Mouse (Mus musculus) heart, postnatal 0 days (tissue): ENCODE results near the gene Map1a. TPM values are rescaled to one million over a fixed set of nuclear protein-coding genes. Genes with fewer than 3 reads are reported as not detected.

Experiments
- ATAC-seq: fragments of 200-750 bp; cut with Nextera tagmentation; 2 replicates; pipeline ENCODE4 v1.8.0; 2017; ENCODE audit warnings: low read depth, moderate number of reproducible peaks, moderate library complexity; ENCODE audit not compliant: insufficient read depth
- DNase-seq: peaks from one replicate; pipeline ENCODE4 v3.0.0-alpha.2; 2016; ENCODE audit warnings: low spot score
- H3K27ac ChIP-seq: fragments of 300-500 bp; sonication (generic); 2 replicates; pipeline ENCODE4 v1.5.1; 2014; ENCODE audit warnings: low read depth, mild to moderate bottlenecking
- H3K27me3 ChIP-seq: fragments of 300-500 bp; sonication (generic); 2 replicates; pipeline ENCODE4 v1.6.1; 2014; ENCODE audit warnings: low read length, mixed read lengths; ENCODE audit not compliant: control insufficient read depth, insufficient read depth
- H3K36me3 ChIP-seq: fragments of 300-500 bp; sonication (generic); replicated peaks from 2 replicates; pipeline ENCODE4 v1.6.1; 2014; ENCODE audit warnings: low read length, mixed read lengths; ENCODE audit not compliant: control insufficient read depth, insufficient read depth
- H3K4me1 ChIP-seq: fragments of 300-500 bp; sonication (generic); 2 replicates; pipeline ENCODE4 v1.6.1; 2014; ENCODE audit warnings: antibody characterized with exemption; ENCODE audit not compliant: control insufficient read depth, insufficient read depth
- H3K4me2 ChIP-seq: fragments of 300-500 bp; sonication (generic); 2 replicates; pipeline ENCODE4 v1.6.1; 2014; ENCODE audit warnings: low read depth, mild to moderate bottlenecking, low read length, moderate library complexity
- H3K4me3 ChIP-seq: fragments of 300-500 bp; sonication (generic); 2 replicates; pipeline ENCODE4 v1.5.1; 2014; ENCODE audit warnings: low read depth, low read length
- H3K9ac ChIP-seq: fragments of 300-500 bp; sonication (generic); replicated peaks from 2 replicates; pipeline ENCODE4 v1.6.1; 2014; ENCODE audit warnings: low read depth, low read length, mixed read lengths
- H3K9me3 ChIP-seq: fragments of 300-500 bp; sonication (generic); replicated peaks from 2 replicates; pipeline ENCODE4 v1.6.1; 2016; ENCODE audit warnings: low read length; ENCODE audit not compliant: control insufficient read depth
- CTCF ChIP-seq: IDR thresholded peaks from 2 replicates; pipeline ENCODE4 v1.5.1; 2016; ENCODE audit warnings: antibody characterized with exemption, control low read depth, low read depth
- EP300 ChIP-seq: IDR thresholded peaks from 2 replicates; pipeline ENCODE4 v1.6.1; 2016; ENCODE audit warnings: antibody characterized with exemption, low read depth
- WGBS: fragments of 180-500 bp; shearing (Covaris S2); extraction: QIAGEN DNeasy Blood & Tissue Kit; methylation state at CpG from one replicate; pipeline ENCODE4 v1.1.7; 2014; 5-methylcytosine and 5-hydroxymethylcytosine counted together
- polyA plus RNA-seq: library from polyadenylated mRNA; unstranded; fragments of >200 nt; fragmentation: Nextera tagmentation; extraction: Ambion mirVana; gene quantifications from 2 replicates; pipeline ENCODE4 v1.2.1, GENCODE M21; 2015
- total RNA-seq: library from RNA; depleted of rRNA; stranded (reverse); fragments of >200 nt; gene quantifications from 2 replicates; pipeline ENCODE4 v1.2.3, GENCODE M21; 2014; ENCODE audit warnings: low replicate concordance

The Map1a gene
- total and polyA plus RNA-seq, 2 experiments from 2014 or later, result 4.8 to 24.9 TPM

DNA sequence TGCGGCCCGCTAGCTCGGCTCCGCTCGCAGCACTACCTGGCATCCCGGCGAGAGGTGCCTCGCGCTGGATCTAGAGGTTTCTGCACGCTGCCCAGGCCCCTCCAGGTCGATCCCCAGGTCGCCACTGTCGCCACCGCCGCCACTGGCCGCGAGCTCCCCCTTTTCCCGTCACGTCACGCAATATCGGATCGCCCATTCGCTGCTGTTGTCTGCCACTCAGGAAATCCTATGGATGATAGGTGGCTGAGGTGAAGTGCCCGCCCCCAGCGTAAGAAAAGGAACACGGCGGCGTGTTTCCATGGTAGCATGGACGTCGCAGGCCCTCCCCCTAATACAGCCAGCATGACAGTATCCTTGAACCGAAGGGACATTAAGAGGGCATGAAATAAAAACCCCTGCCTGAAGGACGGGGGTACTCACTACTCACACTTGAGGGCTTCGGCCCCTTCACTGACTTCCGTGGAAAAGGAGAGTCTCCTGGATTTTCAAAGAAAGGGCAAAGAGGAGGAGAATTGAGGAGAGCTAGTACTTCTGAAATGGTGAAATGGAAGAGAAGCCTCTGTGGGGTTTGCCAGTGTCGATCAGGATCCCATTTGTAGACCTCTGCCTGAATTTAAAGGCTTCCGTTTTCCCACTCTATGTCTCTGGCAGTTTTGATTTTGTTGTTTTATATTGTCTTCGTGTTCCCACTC is 18.0 kb upstream of the Map1a start, which contains the start of gene Trp53bp1:
TSS of gene Trp53bp1 (minus strand) at position 172 of the 692 bp plus-strand sequence.
- Histone ChIP-seq H3K27ac (peak within 1 kb of the TSS; percentile 36), H3K4me3 (peak within 1 kb of the TSS; percentile 90), H3K36me3 (peaks cover 22% of the 10 kb centered on the region), H3K4me2 (peak within 1 kb of the TSS; percentile 66), H3K27me3 (no peaks in the 10 kb centered on the region), H3K9me3 (no peaks in the 10 kb centered on the region), H3K9ac (peak within 1 kb of the TSS; percentile 71), H3K4me1 (peaks cover 12% of the 10 kb centered on the region; the same call in 1 of the 2 replicates)
- DNase-seq, result peak; percentile 97
- WGBS, result under 1% methylated on average over 37 of the region's 37 CpGs
- TF ChIP-seq CTCF (no peak), EP300 (no peak)
- peak; percentile 100 for ATAC-seq

DNA sequence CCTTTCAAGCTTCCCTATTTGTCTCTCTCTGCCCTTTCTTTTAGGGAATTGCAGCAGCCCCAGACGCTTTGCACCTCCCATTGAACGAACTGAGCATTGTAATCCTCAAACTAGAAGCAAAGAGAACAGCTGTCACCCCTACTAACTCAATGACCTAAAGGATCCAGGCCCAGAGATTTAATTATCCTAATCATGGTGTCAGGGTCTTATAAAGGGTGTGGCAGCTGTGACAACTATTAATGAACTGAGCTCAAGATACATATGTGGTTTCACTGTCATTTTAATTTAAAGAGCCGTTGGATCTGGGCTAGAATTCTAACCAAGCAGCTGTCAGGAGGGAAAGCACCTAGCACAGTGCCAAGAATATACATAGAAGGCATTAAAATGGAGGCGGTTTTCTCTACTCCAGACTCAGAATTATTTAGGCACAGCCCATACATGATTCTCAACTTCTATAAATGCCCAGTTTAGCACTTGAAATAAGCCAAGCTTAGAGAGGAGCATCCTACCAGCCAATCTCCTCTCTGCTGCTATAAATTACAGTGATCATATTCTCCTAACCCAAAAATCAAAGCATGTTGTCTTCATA is 17.4 kb upstream of the Map1a start:
- ATAC-seq, result no peak
- Histone ChIP-seq H3K36me3 (peaks cover 22% of the 10 kb centered on the region), H3K27ac (peak overlapping the region; percentile 32), H3K9ac (no peak overlapping the region), H3K4me3 (peak overlapping the region; percentile 90), H3K4me1 (peaks cover 12% of the 10 kb centered on the region; the same call in 1 of the 2 replicates), H3K4me2 (peak overlapping the region; percentile 66), H3K27me3 (no peaks in the 10 kb centered on the region), H3K9me3 (no peaks in the 10 kb centered on the region)
- 24% methylated on average over 4 of the region's 4 CpGs for WGBS
- DNase-seq, result no peak
- TF ChIP-seq CTCF (no peak), EP300 (no peak)

DNA sequence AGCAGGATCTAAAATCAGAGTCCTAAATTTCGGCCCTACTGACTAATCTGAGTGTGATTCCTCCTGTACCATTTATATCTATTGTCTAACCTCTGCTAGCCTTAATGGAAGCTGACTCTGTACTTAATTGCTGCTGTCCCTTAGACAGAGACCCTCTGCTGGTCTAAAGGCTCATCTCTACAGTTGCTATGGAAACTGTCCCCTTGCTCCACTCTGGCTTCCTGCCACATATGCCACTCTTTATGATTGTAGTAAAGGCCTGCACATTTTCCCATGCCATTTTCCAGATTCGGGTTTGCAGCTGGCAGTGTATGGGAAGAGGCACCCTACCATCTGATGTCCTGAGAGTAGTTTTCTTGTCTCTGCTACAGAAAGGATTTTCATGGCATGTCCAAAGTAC is 1.6 kb upstream of the Map1a start:
- H3K4me3 ChIP-seq, result no peak overlapping the region
- H3K36me3 ChIP-seq, result no peaks in the 10 kb centered on the region
- no peak overlapping the region for H3K27ac ChIP-seq
- TF ChIP-seq EP300 (no peak), CTCF (no peak)
- no peak for ATAC-seq
- WGBS, result 75% methylated on average over 2 of the region's 2 CpGs
- H3K4me2 ChIP-seq, result no peak overlapping the region
- peaks cover 10% of the 10 kb centered on the region for H3K27me3 ChIP-seq
- H3K9me3 ChIP-seq, result no peaks in the 10 kb centered on the region
- DNase-seq, result no peak
- H3K9ac ChIP-seq, result no peak overlapping the region
- peaks cover 10% of the 10 kb centered on the region; the same call in 1 of the 2 replicates for H3K4me1 ChIP-seq

DNA sequence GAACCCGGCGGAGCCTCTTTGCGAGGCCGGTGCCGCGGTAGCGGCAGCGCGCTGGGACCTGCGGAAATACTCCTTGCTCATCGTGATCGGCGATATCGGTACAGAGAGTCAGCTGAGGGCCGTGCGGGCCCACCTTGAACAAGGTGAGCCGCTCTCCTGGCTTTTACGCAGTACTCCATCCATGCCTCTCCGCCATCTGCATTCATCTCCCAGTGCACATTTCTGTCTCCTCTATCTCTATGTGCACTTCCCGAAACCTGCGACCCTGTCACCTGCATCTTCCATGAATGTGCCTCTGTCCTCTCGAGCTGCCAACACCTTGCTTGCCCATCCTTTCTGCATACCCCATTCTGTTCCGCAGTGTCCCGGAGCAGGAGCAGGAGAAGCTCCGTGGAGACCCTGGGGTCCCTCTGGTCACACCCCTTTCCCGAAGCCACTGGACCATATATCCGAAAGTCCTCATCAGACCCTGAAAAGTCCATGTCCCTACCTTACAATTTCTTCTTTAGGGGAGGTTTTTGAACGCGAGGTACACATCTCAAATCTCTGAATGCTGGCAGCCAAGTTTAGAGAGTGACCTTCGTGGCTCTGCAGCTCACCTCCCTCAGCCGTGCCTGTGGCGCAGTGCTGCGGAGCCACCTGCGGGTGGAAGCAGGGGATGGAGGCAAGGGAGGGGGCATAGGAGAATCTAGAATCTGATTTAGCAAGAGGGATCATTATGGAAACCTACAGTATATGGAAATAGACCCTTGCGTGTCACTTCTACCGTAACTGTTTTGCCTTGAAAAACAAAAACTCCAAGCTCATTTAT is 535 bp downstream of the Map1a start:
- DNase-seq, result no peak
- Histone ChIP-seq H3K4me3 (peak overlapping the region; percentile 66), H3K9me3 (no peaks in the 10 kb centered on the region), H3K27ac (no peak overlapping the region), H3K4me2 (peak overlapping the region; percentile 88), H3K4me1 (peaks cover 25% of the 10 kb centered on the region), H3K9ac (peak overlapping the region; percentile 31; the same call in 1 of the 2 replicates), H3K36me3 (no peaks in the 10 kb centered on the region), H3K27me3 (peaks cover 10% of the 10 kb centered on the region)
- no peak for TF ChIP-seq EP300
- TF ChIP-seq CTCF, result peak; percentile 51
- no peak for ATAC-seq
- WGBS, result 6% methylated on average over 36 of the region's 36 CpGs

DNA sequence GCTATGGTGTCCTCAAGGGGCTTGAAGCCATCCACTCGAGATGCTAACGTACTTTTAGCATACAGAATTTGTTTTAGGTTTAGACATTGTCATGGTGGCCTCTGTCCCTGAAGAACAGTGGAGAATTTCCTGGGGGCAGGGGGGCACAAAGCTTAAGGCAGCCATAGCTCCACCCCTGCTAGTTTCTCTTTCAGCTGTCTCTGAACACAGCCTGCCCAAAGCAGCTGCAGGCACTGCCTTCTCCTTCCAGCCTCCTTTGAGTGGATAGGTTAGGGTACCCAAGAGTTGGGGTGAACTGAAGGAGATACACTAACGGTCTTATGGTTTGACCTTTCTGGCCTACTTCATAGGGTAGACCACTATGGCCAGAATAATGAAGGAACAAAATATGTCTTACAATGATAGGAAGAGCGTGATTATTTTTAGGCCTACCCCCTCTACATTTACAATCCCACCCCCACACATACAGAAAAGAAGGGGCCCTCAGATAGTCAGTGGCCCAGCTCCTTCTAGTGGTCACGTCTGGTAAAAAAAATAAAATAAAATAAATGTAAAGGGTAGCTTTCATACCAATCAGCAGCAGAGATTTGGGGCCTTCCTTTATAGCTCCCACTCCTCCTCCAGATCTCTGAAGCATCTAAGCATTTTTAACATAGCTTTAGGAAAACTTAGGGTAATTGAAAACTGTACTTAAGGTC is 3.1 kb downstream of the Map1a start:
- ATAC-seq (no peak), DNase-seq (no peak)
- H3K9ac ChIP-seq, result no peak overlapping the region

More for the DNA sequence above, 3.1 kb downstream of the Map1a start:
- TF ChIP-seq EP300 (no peak), CTCF (no peak)
- Histone ChIP-seq H3K27me3 (peaks cover 10% of the 10 kb centered on the region), H3K27ac (no peak overlapping the region), H3K9me3 (no peaks in the 10 kb centered on the region), H3K4me2 (no peak overlapping the region), H3K36me3 (no peaks in the 10 kb centered on the region), H3K4me1 (peaks cover 36% of the 10 kb centered on the region), H3K4me3 (no peak overlapping the region)
- WGBS, result 67% methylated on average over 5 of the region's 5 CpGs
